Mouse (Mus musculus) layer of hippocampus, postnatal 25 days (tissue): ENCODE measurements around the gene Tmem41b. TPM values are rescaled to one million over a fixed set of nuclear protein-coding genes. Genes with fewer than 3 reads are reported as not detected.

Experiments
- DNase-seq, 2 experiments: peaks; one replicate each; pipeline ENCODE4 v3.0.0; 2022; ENCODE audit warnings: mixed read lengths in 2 of 2, low spot score in 1 of 2; ENCODE audit errors: extremely low spot score in 1 of 2
- total RNA-seq, 2 experiments: library from RNA; stranded (reverse); gene quantifications; 2 replicates each; pipeline ENCODE4 v1.2.3; 2021

The Tmem41b gene
- total RNA-seq, 2 experiments from 2014 or later, result 48.6 to 49.9 TPM

GRCm38 (mm10) chr7:109929628-109930027 lies 57.1 kb downstream of the Tmem41b start:
- no peak for DNase-seq

GRCm38 (mm10) chr7:109928365-109928764 lies 58.4 kb downstream of the Tmem41b start:
- no peak for DNase-seq

- no peak for DNase-seq
Observed at GRCm38 (mm10) chr7:109924965-109925364, 61.8 kb downstream of the Tmem41b start.

- no peak for DNase-seq
Observed at GRCm38 (mm10) chr7:109922889-109923288, 63.8 kb downstream of the Tmem41b start.

Other genes starting within 250 kb of the Tmem41b start
- gene Tmem9b, start 234.1 kb downstream of the Tmem41b start, total RNA-seq, result 100 to 1,000 TPM; 100 to 109 TPM
- gene Nrip3, start 204.9 kb downstream of the Tmem41b start, total RNA-seq, result 100 to 1,000 TPM; 194 to 212 TPM
- under 1 TPM; 0.84 to 0.94 TPM for gene Scube2, start 121.2 kb downstream of the Tmem41b start, total RNA-seq
- gene Dennd5a, start 26.5 kb downstream of the Tmem41b start, total RNA-seq, result 100 to 1,000 TPM; 214 to 220 TPM
- gene Ipo7, start 31.3 kb upstream of the Tmem41b start, total RNA-seq, result 100 to 1,000 TPM in 1 of 2 experiments, 10 to 100 TPM in 1; 99.5 to 104 TPM
- gene Zfp143, start 74.3 kb upstream of the Tmem41b start, total RNA-seq, result 10 to 100 TPM; 11.1 to 12.0 TPM
- 10 to 100 TPM; 17.0 to 20.8 TPM for gene Wee1, start 135.1 kb upstream of the Tmem41b start, total RNA-seq
- 10 to 100 TPM in 1 of 2 experiments, 1 to 10 TPM in 1; 9.3 to 12.8 TPM for gene Swap70, start 234.8 kb upstream of the Tmem41b start, total RNA-seq